ENCODE assay signal across 19 mouse cellular contexts in the genomic region with DNA sequence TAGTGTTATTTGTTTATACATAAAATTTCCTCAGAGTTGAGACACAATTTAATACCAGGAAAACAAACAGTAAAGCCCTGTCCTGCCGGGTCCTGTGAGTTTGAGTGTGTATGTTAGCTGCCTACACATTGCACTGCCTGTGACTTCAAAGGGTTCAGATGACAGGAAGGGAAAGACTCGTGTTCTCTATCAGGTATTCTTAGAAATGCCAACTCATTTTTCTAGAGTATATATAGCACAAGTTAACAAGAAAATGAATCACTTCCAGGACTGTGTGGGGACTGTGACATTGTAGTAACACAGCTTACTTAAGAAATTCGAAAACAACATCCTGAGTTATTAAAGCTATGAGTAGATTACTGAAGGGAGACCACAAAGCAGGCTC.
DNase-seq lines count a peak whose midpoint lies in the region; ATAC-seq and TF ChIP-seq lines count a peak whose summit lies in the region.
"Had no signal": no experiment of that assay in that cellular context is flagged by ENCODE, and none has a peak within 500 bp of the region (broad histone marks: within the 10 kb centered on the region; RNA-seq: fewer than 3 reads in every experiment).

No protein-coding gene starts in this region.

- no peak overlapping the region for H3K4me3 ChIP-seq in lung, postnatal 0 days (ENCODE audit: low read depth, low read length)
- H3K4me3 ChIP-seq in hindbrain, postnatal 0 days (ENCODE audit: low read length), result no peak overlapping the region
- H3K4me3 ChIP-seq: embryonic facial prominence, embryonic 10.5 days; forebrain, embryonic 12.5 days; hindbrain, embryonic 10.5 days; liver, embryonic 13.5 days; midbrain, embryonic 15.5 days; neural tube, embryonic 15.5 days had no signal

- TF ChIP-seq EP300 in lung, postnatal 0 days (IDR thresholded peaks at IDR 0.05), result 0 out of 2 replicates have a peak, but pooled peaks have one; percentile 11

- no peaks in the 10 kb centered on the region for H3K36me3 ChIP-seq in lung, postnatal 0 days (ENCODE audit: insufficient read depth, low read length)
- no peaks in the 10 kb centered on the region for H3K36me3 ChIP-seq in hindbrain, postnatal 0 days (ENCODE audit: insufficient read depth, low read length)
- H3K36me3 ChIP-seq: embryonic facial prominence, embryonic 10.5 days; forebrain, embryonic 12.5 days; hindbrain, embryonic 10.5 days; liver, embryonic 13.5 days; midbrain, embryonic 15.5 days; neural tube, embryonic 15.5 days had no signal

- WGBS in lung, postnatal 0 days, result 17% methylated on average over 3 of the region's 3 CpGs
- WGBS in hindbrain, postnatal 0 days, result 71% methylated on average over 3 of the region's 3 CpGs

- no peak overlapping the region for H3K4me2 ChIP-seq in lung, postnatal 0 days (replicated peaks; ENCODE audit: low read depth, low read length)
- no peak overlapping the region for H3K4me2 ChIP-seq in hindbrain, postnatal 0 days (ENCODE audit: low read depth, low read length)
- H3K4me2 ChIP-seq: forebrain, embryonic 12.5 days; liver, embryonic 13.5 days; lung, embryonic 14.5 days; midbrain, embryonic 15.5 days; neural tube, embryonic 15.5 days had no signal

- ATAC-seq in lung, postnatal 0 days, result peak; percentile 40; the same call in 1 of the 2 replicates
- ATAC-seq in activated CD4-positive, CD25-positive, alpha-beta regulatory T cell, adult 4 months, result peak; percentile 81
- no peak for ATAC-seq in hindbrain, postnatal 0 days
- ATAC-seq: midbrain, embryonic 15.5 days had no signal

- DNase-seq in lung, postnatal 0 days (ENCODE audit: low spot score), result no peak
- no peak for DNase-seq in lung, postnatal 14 days
- peak; percentile 61 for DNase-seq in CD4-positive helper T cell, adult 2 months (ENCODE audit: low read depth, low spot score)
- DNase-seq in telencephalon, adult 2 months (ENCODE audit: low read depth, low spot score), result peak; percentile 69
- no peak for DNase-seq in hindbrain, postnatal 0 days (ENCODE audit: low spot score)
- DNase-seq in gastrocnemius, postnatal 10 days, result no peak
- no peak for DNase-seq in heart, postnatal 10 days
- DNase-seq: cerebellum, adult 8-10 months; gastrocnemius, postnatal 25 days; kidney, adult 2 months; kidney, postnatal 25 days; liver, embryonic 13.5 days; lung, embryonic 14.5 days had no signal

- intact Hi-C loops in heart, postnatal 10 days (cut with DNase I), result no loop called here

- H3K9me3 ChIP-seq in lung, postnatal 0 days (ENCODE audit: low read length), result no peaks in the 10 kb centered on the region
- no peaks in the 10 kb centered on the region for H3K9me3 ChIP-seq in hindbrain, postnatal 0 days (ENCODE audit: low read length)
- H3K9me3 ChIP-seq: embryonic facial prominence, embryonic 10.5 days; forebrain, embryonic 12.5 days; hindbrain, embryonic 10.5 days; liver, embryonic 13.5 days; midbrain, embryonic 15.5 days; neural tube, embryonic 15.5 days had no signal

- H3K9ac ChIP-seq in lung, postnatal 0 days (replicated peaks; ENCODE audit: low read depth), result no peak overlapping the region
- H3K9ac ChIP-seq in hindbrain, postnatal 0 days (replicated peaks; ENCODE audit: low read length), result no peak overlapping the region
- H3K9ac ChIP-seq: forebrain, embryonic 12.5 days; liver, embryonic 13.5 days; lung, embryonic 14.5 days; midbrain, embryonic 15.5 days; neural tube, embryonic 15.5 days had no signal

- no peaks in the 10 kb centered on the region for H3K4me1 ChIP-seq in lung, postnatal 0 days (ENCODE audit: insufficient read depth, low read depth, low read length)
- H3K4me1 ChIP-seq in hindbrain, postnatal 0 days (ENCODE audit: insufficient read depth, low read length), result no peaks in the 10 kb centered on the region
- H3K4me1 ChIP-seq: liver, embryonic 13.5 days had no signal

- no peak for TF ChIP-seq CTCF in lung, postnatal 0 days (IDR thresholded peaks at IDR 0.05)
- no peak for TF ChIP-seq CTCF in hindbrain, postnatal 0 days (IDR thresholded peaks at IDR 0.05; ENCODE audit: low read depth)

- H3K27me3 ChIP-seq in lung, postnatal 0 days (replicated peaks; ENCODE audit: insufficient read depth, low read length), result no peaks in the 10 kb centered on the region
- H3K27me3 ChIP-seq in hindbrain, postnatal 0 days (ENCODE audit: insufficient read depth, low read length), result no peaks in the 10 kb centered on the region
- H3K27me3 ChIP-seq: forebrain, embryonic 12.5 days; liver, embryonic 13.5 days; midbrain, embryonic 15.5 days; neural tube, embryonic 15.5 days had no signal

- no peak overlapping the region for H3K27ac ChIP-seq in lung, postnatal 0 days (ENCODE audit: low read length)
- no peak overlapping the region for H3K27ac ChIP-seq in hindbrain, postnatal 0 days
- H3K27ac ChIP-seq: embryonic facial prominence, embryonic 10.5 days; forebrain, embryonic 12.5 days; hindbrain, embryonic 10.5 days; liver, embryonic 13.5 days; midbrain, embryonic 15.5 days; neural tube, embryonic 15.5 days had no signal

Comparison
In these comparisons a context has a peak if more than half of its experiments do, and no peak if none do; other contexts are left out.
1. DNase-seq: peak in CD4-positive helper T cell, adult 2 months (single experiment) and telencephalon, adult 2 months (single experiment); none in lung, postnatal 0 days (single experiment), lung, postnatal 14 days (single experiment), hindbrain, postnatal 0 days (single experiment), gastrocnemius, postnatal 10 days (single experiment) and heart, postnatal 10 days (0 of 2).